8 mouse cellular contexts compared by ENCODE assay signal in the genomic region with DNA sequence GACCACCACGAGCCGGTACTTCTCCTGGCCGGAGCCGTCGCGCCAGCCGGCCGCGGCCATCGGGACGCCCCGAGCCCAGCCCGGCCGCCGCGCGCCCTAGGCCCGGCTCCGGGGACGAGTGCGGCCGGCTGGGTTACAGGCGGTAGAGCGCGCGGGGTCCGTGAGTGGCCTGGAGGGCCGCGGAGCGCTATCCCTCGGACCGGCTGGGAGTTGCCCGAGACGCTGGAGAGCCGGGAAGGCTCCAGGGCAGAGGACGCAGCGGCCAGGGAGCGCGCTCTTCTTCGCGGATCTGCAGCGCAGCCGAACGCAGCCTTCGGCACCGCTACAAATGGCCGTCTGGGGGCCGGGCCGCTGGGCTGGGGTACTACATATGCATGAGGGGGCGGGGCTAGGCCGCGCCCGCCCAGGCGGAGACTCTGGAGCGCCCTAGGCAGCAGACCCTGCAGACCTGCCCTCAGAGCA. TPM values are rescaled to one million over a fixed set of nuclear protein-coding genes. Genes with fewer than 3 reads are reported as not detected.
DNase-seq lines count a peak whose midpoint lies in the region; ATAC-seq and TF ChIP-seq lines count a peak whose summit lies in the region.

A gene (minus strand): TSS at position 338 of the 462 bp plus-strand sequence.

- peak within 1 kb of the TSS; percentile 92 for H3K27ac ChIP-seq in midbrain, embryonic 12.5 days (replicated peaks)
- peak within 1 kb of the TSS; percentile 59 for H3K27ac ChIP-seq in small intestine, adult 2 months (ENCODE audit: insufficient read depth, low read depth, low read length)

- H3K27me3 ChIP-seq in midbrain, embryonic 12.5 days = peaks cover 15% of the 10 kb centered on the region
- H3K27me3 ChIP-seq in small intestine, adult 2 months (ENCODE audit: control insufficient read depth, insufficient read depth, low read length) = no peaks in the 10 kb centered on the region

- 0 out of 2 replicates have a peak, but pooled peaks have one; percentile 6 for TF ChIP-seq CTCF in small intestine, adult 2 months (IDR thresholded peaks at IDR 0.05; ENCODE audit: extremely low read depth, insufficient read length, insufficient replicate concordance, low read depth, low read length)

- intact Hi-C loops in left cerebral cortex, postnatal 4 days (cut with DNase I) = loop anchor here (10.0 kb wide), 1 partner anchor 53 kb away; no protein-coding TSS in a partner anchor

- H3K4me1 ChIP-seq in midbrain, embryonic 12.5 days = peaks cover 16% of the 10 kb centered on the region
- H3K4me1 ChIP-seq in small intestine, adult 2 months (ENCODE audit: control insufficient read depth, insufficient read depth, insufficient read length, low read length) = peaks cover 20% of the 10 kb centered on the region; the same call in 1 of the 2 replicates

- peak; percentile 94 for DNase-seq in adrenal gland, adult 2 months
- DNase-seq in embryo, embryonic 9.5 days (ENCODE audit: extremely low spot score) = peak; percentile 91
- DNase-seq in heart, adult 11 months = peak; percentile 99
- peak; percentile 87 for DNase-seq in kidney, adult 11 months
- peak; percentile 90 for DNase-seq in left cerebral cortex, postnatal 4 days

- ATAC-seq in midbrain, embryonic 12.5 days (ENCODE audit: low FRiP score, low read depth) = peak; percentile 99
- no peak for ATAC-seq in erythroid progenitor cell, adult 5-6 weeks (replicated peaks; ENCODE audit: low FRiP score, poor library complexity, severe bottlenecking)

- TF ChIP-seq POLR2A in small intestine, adult 2 months (IDR thresholded peaks at IDR 0.05; ENCODE audit: low read depth, low read length) = peak; percentile 97

- peak within 1 kb of the TSS; percentile 80 for H3K4me3 ChIP-seq in midbrain, embryonic 12.5 days
- peak within 1 kb of the TSS; percentile 68 for H3K4me3 ChIP-seq in small intestine, adult 2 months (ENCODE audit: low read depth, low read length)

- no peaks in the 10 kb centered on the region for H3K36me3 ChIP-seq in midbrain, embryonic 12.5 days
- no peaks in the 10 kb centered on the region for H3K36me3 ChIP-seq in small intestine, adult 2 months (ENCODE audit: control insufficient read depth, insufficient read depth, low read length)

- no peaks in the 10 kb centered on the region for H3K9me3 ChIP-seq in midbrain, embryonic 12.5 days

- 0% methylated on average over 50 of the region's 55 CpGs for WGBS in midbrain, embryonic 12.5 days
- WGBS in small intestine, adult 2 months = under 1% methylated on average over 55 of the region's 55 CpGs

- peak within 1 kb of the TSS; percentile 78 for H3K9ac ChIP-seq in midbrain, embryonic 12.5 days (replicated peaks)

- H3K4me2 ChIP-seq in midbrain, embryonic 12.5 days (replicated peaks) = peak within 1 kb of the TSS; percentile 81

RNA-seq across cellular contexts. Expression of the gene that starts here (rescaled TPM):
- 10 to 100 TPM; 27.5 TPM for total RNA-seq in adrenal gland, adult 2 months (2021)
- polyA plus RNA-seq in adrenal gland, adult 2 months (2012; rRNA removed) = 14.8 and 24.6 TPM in 2 replicates
- 10 to 100 TPM; 71.3 to 74.0 TPM for total RNA-seq in left cerebral cortex, postnatal 4 days (2021)
- 18.9 and 22.5 TPM in 2 replicates for polyA plus RNA-seq in midbrain, embryonic 12.5 days (2016; fragmentation: Nextera tagmentation; extraction: Ambion mirVana)
- polyA plus RNA-seq in small intestine, adult 2 months (2012; rRNA removed) = 16.0 and 21.3 TPM in 2 replicates
- 1.7 and 6.1 TPM in 2 replicates for total RNA-seq in erythroid progenitor cell, adult 5-6 weeks (2015; ENCODE audit: low replicate concordance)
- 0.98 and 1.2 TPM in 2 replicates for total RNA-seq in erythroid progenitor cell, adult 5-6 weeks (2017; ENCODE audit: low replicate concordance)
